Mouse (Mus musculus) liver, embryonic 16.5 days (tissue): ENCODE measurements around the gene Plxna2. TPM values are rescaled to one million over a fixed set of nuclear protein-coding genes. Genes with fewer than 3 reads are reported as not detected.

Experiments used
- ATAC-seq: fragments of 200-750 bp; cut with Nextera tagmentation; 2 replicates; pipeline ENCODE4 v1.8.0; 2017; ENCODE audit warnings: low read depth, mild to moderate bottlenecking, moderate number of reproducible peaks, moderate library complexity
- H3K27ac ChIP-seq: fragments of 300-500 bp; sonication (generic); 2 replicates; pipeline ENCODE4 v1.5.1; 2014; ENCODE audit warnings: mild to moderate bottlenecking, low read length
- H3K27me3 ChIP-seq: fragments of 300-500 bp; sonication (generic); 2 replicates; pipeline ENCODE4 v1.6.1; 2014; ENCODE audit warnings: low read depth, low read length, mixed read lengths; ENCODE audit not compliant: control insufficient read depth, insufficient read depth
- H3K36me3 ChIP-seq: fragments of 300-500 bp; sonication (generic); 2 replicates; pipeline ENCODE4 v1.6.1; 2014; ENCODE audit warnings: mild to moderate bottlenecking; ENCODE audit not compliant: control insufficient read depth, insufficient read depth
- H3K4me1 ChIP-seq: fragments of 300-500 bp; sonication (generic); 2 replicates; pipeline ENCODE4 v1.6.1; 2014; ENCODE audit warnings: low read depth, low read length, mixed read lengths; ENCODE audit not compliant: control insufficient read depth
- H3K4me2 ChIP-seq: fragments of 300-500 bp; sonication (generic); 2 replicates; pipeline ENCODE4 v1.6.1; 2014; ENCODE audit warnings: low read depth, low read length, mixed read lengths
- H3K4me3 ChIP-seq: fragments of 300-500 bp; sonication (generic); 2 replicates; pipeline ENCODE4 v1.5.1; 2014; ENCODE audit warnings: low read depth, mild to moderate bottlenecking, low read length
- H3K9ac ChIP-seq: fragments of 300-500 bp; sonication (generic); 2 replicates; pipeline ENCODE4 v1.6.1; 2014; ENCODE audit warnings: low read depth, low read length
- H3K9me3 ChIP-seq: fragments of 300-500 bp; sonication (generic); replicated peaks from 2 replicates; pipeline ENCODE4 v1.6.1; 2016; ENCODE audit warnings: low read length; ENCODE audit not compliant: control insufficient read depth
- WGBS: fragments of 180-500 bp; shearing (Covaris S2); extraction: QIAGEN DNeasy Blood & Tissue Kit; methylation state at CpG from one replicate; pipeline ENCODE4 v1.1.7; 2014; ENCODE audit not compliant: insufficient replicate concordance; 5-methylcytosine and 5-hydroxymethylcytosine counted together
- polyA plus RNA-seq: library from polyadenylated mRNA; unstranded; fragments of >200 nt; fragmentation: Nextera tagmentation; extraction: Ambion mirVana; gene quantifications from 2 replicates; pipeline ENCODE4 v1.2.1, GENCODE M21; 2015

Gene Plxna2
- polyA plus RNA-seq, 1 experiment from 2014 or later: 2.2 TPM

- no peaks in the 10 kb centered on the region for H3K27me3 ChIP-seq
- no peaks in the 10 kb centered on the region for H3K36me3 ChIP-seq
- H3K9ac ChIP-seq: no peak overlapping the region
- H3K9me3 ChIP-seq: no peaks in the 10 kb centered on the region
- ATAC-seq: peak; percentile 74
- no peak overlapping the region for H3K4me3 ChIP-seq
- no peak overlapping the region for H3K27ac ChIP-seq
- no peak overlapping the region for H3K4me2 ChIP-seq
- no peaks in the 10 kb centered on the region for H3K4me1 ChIP-seq
Measured at GRCm38 (mm10) chr1:194739894-194740293, 121.9 kb downstream of the Plxna2 start.

GRCm38 (mm10) chr1:194742901-194743422, 124.9 kb downstream of the Plxna2 start:
- no peak for ATAC-seq
- Histone ChIP-seq H3K27me3 (no peaks in the 10 kb centered on the region), H3K27ac (no peak overlapping the region), H3K9me3 (no peaks in the 10 kb centered on the region), H3K4me1 (no peaks in the 10 kb centered on the region; the same call in 1 of the 2 replicates), H3K4me3 (no peak overlapping the region), H3K9ac (no peak overlapping the region), H3K36me3 (no peaks in the 10 kb centered on the region), H3K4me2 (no peak overlapping the region)
- 48% methylated on average over 2 of the region's 2 CpGs for WGBS

GRCm38 (mm10) chr1:194745177-194745934, 127.3 kb downstream of the Plxna2 start:
- Histone ChIP-seq H3K4me3 (no peak overlapping the region), H3K4me2 (no peak overlapping the region), H3K27ac (no peak overlapping the region), H3K4me1 (no peaks in the 10 kb centered on the region; the same call in 1 of the 2 replicates), H3K36me3 (no peaks in the 10 kb centered on the region), H3K9ac (no peak overlapping the region), H3K27me3 (no peaks in the 10 kb centered on the region), H3K9me3 (no peaks in the 10 kb centered on the region)
- no peak for ATAC-seq
- WGBS: 52% methylated on average over 2 of the region's 2 CpGs

GRCm38 (mm10) chr1:194746332-194747249, 128.6 kb downstream of the Plxna2 start:
- WGBS: 34% methylated on average over 6 of the region's 6 CpGs
- Histone ChIP-seq H3K4me3 (no peak overlapping the region), H3K27me3 (no peaks in the 10 kb centered on the region), H3K9me3 (no peaks in the 10 kb centered on the region), H3K36me3 (no peaks in the 10 kb centered on the region), H3K4me2 (no peak overlapping the region), H3K9ac (no peak overlapping the region), H3K4me1 (no peaks in the 10 kb centered on the region; the same call in 1 of the 2 replicates), H3K27ac (0 out of 2 replicates have a peak overlapping the region, but pooled peaks have one; percentile 24)
- ATAC-seq: peak; percentile 89

- H3K27me3 ChIP-seq: no peaks in the 10 kb centered on the region
- no peak overlapping the region for H3K27ac ChIP-seq
- H3K4me1 ChIP-seq: no peaks in the 10 kb centered on the region; the same call in 1 of the 2 replicates
- ATAC-seq: no peak
- no peaks in the 10 kb centered on the region for H3K9me3 ChIP-seq
- H3K4me2 ChIP-seq: no peak overlapping the region
- H3K9ac ChIP-seq: no peak overlapping the region
- no peak overlapping the region for H3K4me3 ChIP-seq
- H3K36me3 ChIP-seq: no peaks in the 10 kb centered on the region
Measured at GRCm38 (mm10) chr1:194747258-194747657, 129.2 kb downstream of the Plxna2 start.

GRCm38 (mm10) chr1:194753168-194753567, 135.2 kb downstream of the Plxna2 start:
- Histone ChIP-seq H3K9ac (no peak overlapping the region), H3K27ac (no peak overlapping the region), H3K4me1 (no peaks in the 10 kb centered on the region), H3K4me3 (no peak overlapping the region), H3K9me3 (no peaks in the 10 kb centered on the region), H3K4me2 (no peak overlapping the region), H3K36me3 (no peaks in the 10 kb centered on the region), H3K27me3 (no peaks in the 10 kb centered on the region)
- no peak for ATAC-seq
- 36% methylated on average over 2 of the region's 2 CpGs for WGBS

- Histone ChIP-seq H3K4me2 (no peak overlapping the region), H3K27me3 (no peaks in the 10 kb centered on the region), H3K27ac (no peak overlapping the region), H3K9ac (no peak overlapping the region), H3K36me3 (no peaks in the 10 kb centered on the region), H3K4me1 (no peaks in the 10 kb centered on the region), H3K9me3 (no peaks in the 10 kb centered on the region), H3K4me3 (no peak overlapping the region)
- ATAC-seq: no peak
Measured at GRCm38 (mm10) chr1:194756001-194756400, 138.0 kb downstream of the Plxna2 start.

- Histone ChIP-seq H3K4me3 (no peak overlapping the region), H3K9ac (no peak overlapping the region), H3K27ac (no peak overlapping the region), H3K4me2 (no peak overlapping the region), H3K4me1 (no peaks in the 10 kb centered on the region; the same call in 1 of the 2 replicates), H3K36me3 (no peaks in the 10 kb centered on the region), H3K9me3 (no peaks in the 10 kb centered on the region), H3K27me3 (no peaks in the 10 kb centered on the region)
- ATAC-seq: no peak
- 77% methylated on average over 2 of the region's 2 CpGs for WGBS
Measured at GRCm38 (mm10) chr1:194756409-194756808, 138.4 kb downstream of the Plxna2 start.

- no peak overlapping the region for H3K27ac ChIP-seq
- 75% methylated on average over 3 of the region's 3 CpGs for WGBS
- H3K4me1 ChIP-seq: peaks cover 2% of the 10 kb centered on the region; the same call in 1 of the 2 replicates
- ATAC-seq: no peak
- no peak overlapping the region for H3K4me2 ChIP-seq
- H3K4me3 ChIP-seq: no peak overlapping the region
- no peak overlapping the region for H3K9ac ChIP-seq
- H3K27me3 ChIP-seq: no peaks in the 10 kb centered on the region
- H3K36me3 ChIP-seq: no peaks in the 10 kb centered on the region
- no peaks in the 10 kb centered on the region for H3K9me3 ChIP-seq
Measured at GRCm38 (mm10) chr1:194756863-194757262, 138.8 kb downstream of the Plxna2 start.
